Mouse (Mus musculus) fat pad, adult 2 months (tissue): ENCODE measurements at regions not wholly inside any gene's neighbourhood (a gene's known extent, or its start where the extent isn't known, plus 50 kb on each side); places are given as distances from the start of the nearest gene placed in this dataset.
"Not testable (repeated sequence)": the region's sequence is repeated elsewhere in the genome, so short reads cannot be mapped to it uniquely, and the experiment has no call there.

Experiments used
- DNase-seq: peaks from one replicate; pipeline ENCODE4 v3.0.0-alpha.2; 2011; ENCODE audit warnings: low read depth, low spot score; ENCODE audit errors: extremely low read depth

- DNase-seq = no peak
Measured at GRCm38 (mm10) chr11:24293860-24294531, 216.1 kb downstream of the Bcl11a start.

DNA sequence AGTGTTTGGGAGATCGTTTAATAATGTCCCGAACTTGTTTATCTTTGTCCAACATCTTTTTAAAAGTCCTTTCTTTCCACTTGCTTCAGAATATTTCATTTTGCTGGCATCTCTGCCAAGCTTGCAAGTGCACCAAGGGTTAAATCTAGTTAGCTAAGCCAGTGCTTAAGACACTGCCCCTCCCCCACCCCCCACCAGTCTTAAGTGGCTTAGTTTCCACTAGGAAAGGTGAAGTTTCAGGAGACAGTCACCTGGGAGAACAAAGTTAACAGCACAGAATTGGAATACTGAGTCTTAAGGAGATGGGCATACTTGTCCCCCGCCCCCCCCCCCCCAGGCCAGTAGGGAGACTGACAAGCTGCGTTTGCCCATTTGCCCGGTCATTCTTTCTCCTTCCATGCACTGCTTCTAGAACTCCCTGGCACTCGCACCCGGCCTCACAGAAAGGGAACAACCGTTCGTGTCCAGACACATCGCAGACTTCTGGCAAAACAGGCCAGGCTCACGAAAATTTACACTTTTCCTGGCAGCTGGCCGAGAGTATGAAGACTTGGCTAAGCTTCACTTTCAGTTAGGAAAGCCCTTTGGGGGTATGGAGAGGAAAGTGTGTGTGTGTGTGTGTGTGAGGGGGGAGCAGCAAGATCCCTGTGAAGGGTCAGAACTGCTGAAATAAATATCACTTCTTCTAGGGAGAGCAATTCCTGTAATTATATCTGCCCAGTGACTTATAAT is 219.2 kb downstream of the Bcl11a start:
- peak; percentile 78 for DNase-seq

DNA sequence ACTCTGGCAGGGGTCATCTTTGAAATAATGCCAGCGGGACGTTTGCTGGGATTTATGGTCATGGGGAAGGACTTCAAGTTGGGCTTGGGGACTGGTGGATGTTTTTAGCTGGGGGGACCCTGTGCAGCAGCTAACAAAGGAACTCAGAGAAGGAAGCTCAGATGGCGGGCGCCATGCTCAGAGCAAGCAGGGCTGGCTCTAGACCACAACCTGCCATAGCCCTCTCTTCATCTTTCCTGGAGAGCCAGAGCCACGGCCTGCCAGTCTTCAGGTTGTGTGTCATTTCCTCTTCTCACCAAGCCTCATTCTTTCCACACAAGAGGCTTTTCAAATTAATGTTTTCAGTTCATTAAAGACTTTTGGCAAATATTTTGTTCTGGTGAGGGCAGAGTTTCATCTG is 219.9 kb downstream of the Bcl11a start:
- DNase-seq = no peak

GRCm38 (mm10) chr11:24300351-24300750 is 222.5 kb downstream of the Bcl11a start:
- no peak for DNase-seq

DNA sequence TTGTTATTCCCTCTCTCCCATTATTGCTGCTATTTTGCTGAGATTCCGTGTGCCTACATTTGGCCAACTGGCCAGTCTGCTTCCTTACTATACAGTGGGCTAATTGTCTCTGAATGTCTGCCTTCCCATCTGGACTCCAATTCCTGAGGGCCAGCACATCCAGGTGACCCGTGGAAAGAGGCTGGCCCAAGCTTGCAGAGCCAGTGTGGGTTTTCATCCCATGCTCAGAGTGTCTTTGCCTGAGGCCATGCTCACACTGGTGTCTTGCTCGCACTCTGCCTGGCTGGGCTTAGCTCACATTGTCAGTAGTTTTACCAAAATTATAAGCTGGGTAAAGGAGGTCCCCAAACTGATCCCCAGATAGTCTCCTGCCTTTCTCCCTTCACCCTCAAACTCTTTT is 223.3 kb downstream of the Bcl11a start:
- no peak for DNase-seq

DNA sequence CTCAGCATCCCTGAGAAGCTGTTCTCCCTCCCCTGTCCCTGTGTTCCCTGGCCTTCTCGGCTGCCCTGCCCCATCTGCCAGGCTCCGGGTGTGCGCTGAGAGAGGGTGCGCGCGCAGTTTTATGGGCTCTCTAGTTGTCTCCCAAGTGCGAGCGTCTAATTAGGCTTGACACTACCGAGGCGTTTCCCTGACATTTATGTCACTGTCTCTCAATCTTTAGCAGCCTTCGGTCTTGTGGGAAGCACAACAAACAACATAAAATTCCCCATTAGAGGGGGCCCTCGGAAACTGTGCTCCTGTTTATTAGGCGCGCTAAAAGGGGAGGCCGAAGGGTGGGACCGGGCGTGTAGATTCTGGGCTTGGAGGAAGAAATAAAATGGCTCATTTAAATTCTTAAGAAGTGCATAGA is 227.3 kb downstream of the Bcl11a start:
- DNase-seq = no peak

DNA sequence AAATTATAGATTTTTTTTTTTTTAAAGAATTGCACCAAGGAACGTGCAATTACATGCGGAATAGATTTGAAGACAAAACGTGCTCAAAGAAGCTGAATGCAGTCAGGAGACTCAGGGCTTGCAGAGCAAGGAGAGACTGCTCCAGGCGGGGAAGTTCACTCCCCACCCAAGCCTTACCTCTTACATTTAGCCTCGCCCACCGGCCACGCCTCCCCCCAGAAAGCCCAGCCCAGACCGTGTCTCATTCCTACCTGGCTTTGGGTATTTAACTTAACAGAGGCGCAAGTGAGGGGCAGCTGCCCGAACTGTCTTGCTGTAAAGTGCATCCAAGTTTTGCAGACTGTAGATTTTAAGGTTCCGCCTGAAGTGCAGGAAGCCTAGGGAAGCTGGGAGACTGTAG is 227.8 kb downstream of the Bcl11a start:
- no peak for DNase-seq

DNA sequence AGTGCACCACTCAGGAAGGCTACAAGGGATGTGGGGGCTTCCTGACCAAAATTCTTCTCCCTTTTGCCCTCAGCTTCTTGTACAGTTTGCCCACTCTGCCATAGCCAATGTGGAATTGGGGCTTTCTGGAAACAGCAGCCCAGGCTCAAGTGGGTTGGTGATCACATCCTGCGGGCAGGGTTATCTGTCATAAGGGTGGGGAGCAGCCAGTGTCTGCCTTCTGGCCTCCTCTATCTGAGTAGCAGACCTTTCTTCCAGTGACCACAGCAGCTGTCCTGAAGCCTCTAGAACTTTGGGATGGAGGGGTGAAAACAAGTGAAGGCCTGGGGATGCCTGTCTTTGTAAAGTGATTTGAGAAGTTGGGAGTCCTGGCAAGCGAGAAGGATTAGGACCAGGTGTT is 228.2 kb downstream of the Bcl11a start:
- DNase-seq = no peak

GRCm38 (mm10) chr11:24307601-24308252 is 229.9 kb downstream of the Bcl11a start:
- DNase-seq = no peak

DNA sequence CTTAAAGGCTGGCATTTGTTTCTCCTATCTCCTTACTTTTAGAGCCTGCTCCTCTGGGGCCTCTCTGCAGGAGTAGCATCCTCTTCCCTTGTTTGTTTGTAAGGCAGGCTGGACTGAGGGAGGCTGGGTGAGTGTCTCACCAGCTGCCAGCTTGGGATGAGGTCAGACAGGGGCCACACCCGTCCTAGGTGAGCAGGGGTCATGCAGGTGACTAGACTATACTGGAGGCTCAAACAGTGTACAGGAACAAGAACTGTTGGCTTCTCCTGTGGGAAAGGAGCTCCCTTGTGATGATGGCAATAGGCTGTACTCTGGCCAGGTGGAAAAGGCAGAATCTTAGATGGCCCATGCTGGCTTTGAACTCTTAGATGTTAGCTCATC is 230.4 kb downstream of the Bcl11a start:
- no peak for DNase-seq

GRCm38 (mm10) chr11:24314046-24314445 is 236.2 kb downstream of the Bcl11a start:
- DNase-seq = no peak

DNA sequence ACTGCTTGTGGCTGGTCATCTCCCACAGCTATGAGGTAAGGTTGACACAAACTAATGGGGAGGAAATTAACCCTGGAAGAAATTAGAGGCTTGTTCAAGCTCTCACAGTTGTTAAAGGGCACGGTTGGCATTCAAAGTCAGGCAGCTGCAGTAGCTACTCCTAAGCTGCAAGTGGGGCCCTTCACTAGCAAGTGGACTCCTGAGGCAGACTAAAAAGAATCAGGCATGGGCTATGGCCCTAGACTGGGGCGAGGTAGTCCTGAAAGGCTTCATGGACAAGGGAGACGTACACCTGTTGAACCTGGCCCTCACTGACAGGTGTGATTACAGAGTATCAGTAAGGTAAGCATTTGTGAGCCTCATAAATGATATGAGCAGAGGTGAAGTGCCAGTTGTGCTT is 237.7 kb downstream of the Bcl11a start:
- no peak for DNase-seq

DNA sequence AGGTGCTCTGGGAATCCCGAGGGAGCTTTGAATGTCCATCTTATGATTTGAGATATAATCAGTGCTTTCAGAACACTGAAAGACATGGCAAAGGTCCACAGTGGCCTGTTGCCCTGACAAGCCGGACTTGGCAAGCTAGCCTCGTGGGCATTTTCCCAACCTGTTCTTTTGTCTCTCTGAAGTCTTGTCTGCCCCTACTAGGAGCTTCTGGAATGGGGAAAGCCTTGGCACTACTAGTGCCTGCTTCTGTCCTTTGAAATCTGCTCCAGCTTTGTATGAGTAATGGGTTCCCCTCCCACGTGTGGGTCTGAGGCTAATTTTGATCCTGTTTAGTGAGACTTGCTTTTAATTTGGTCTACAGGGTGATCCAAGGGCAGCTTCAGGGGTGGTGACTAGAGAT is 238.3 kb downstream of the Bcl11a start:
- peak; percentile 99 for DNase-seq

DNA sequence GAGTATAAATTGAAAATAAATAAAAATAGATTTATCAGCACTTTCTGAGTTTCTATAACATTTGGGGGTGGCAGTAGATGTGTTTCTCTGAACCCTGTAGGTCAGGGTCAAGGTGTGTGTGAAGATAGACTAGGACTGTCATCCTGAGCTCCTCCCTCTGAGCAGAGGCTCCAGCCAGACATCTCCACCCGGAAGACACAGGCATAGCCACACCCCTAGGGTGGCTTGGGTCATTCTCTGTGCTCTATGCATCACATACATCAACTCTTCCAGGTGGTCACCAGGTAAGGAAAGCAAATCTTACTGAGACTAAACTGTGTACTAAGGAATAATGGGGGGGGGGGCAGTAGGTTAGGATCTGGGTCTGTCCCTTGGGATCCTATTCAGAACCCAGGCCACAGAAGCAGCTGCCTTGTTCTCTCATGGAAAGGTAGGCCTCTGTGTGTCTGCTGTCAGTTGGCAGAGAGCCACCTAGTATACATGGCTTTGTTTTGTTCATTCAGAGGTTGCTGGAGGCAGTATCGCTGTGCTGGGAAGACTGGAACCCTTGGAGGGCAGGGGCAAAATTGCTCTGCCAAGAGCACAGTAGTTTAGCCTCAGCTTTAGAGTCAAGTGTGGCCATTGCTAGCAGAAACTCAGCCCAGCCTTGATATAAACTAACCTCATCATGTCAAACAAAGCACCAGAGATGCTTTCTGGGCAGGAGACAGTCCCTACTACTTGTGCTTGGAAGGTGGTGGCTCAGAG is 240.3 kb downstream of the Bcl11a start:
- DNase-seq = no peak

GRCm38 (mm10) chr11:24319222-24319621 is 241.4 kb downstream of the Bcl11a start:
- peak; percentile 96 for DNase-seq

DNA sequence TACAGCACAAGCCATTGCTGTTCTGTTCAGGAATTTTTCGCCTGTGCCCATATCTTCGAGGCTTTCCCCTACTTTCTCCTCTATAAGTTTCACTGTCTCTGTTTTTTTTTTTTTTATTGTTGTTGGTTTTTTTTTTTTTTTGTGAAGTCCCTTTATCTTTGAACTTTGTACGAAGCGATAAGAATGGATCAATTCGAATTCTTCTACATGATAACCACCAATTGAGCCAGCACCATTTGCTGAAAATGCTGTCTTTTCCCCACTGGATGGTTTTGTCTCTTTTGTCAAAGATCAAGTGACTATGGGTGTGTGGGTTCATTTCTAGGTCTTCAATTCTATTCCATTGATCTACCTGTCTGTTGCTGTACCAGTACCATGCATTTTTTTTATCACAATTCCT is 244.6 kb downstream of the Bcl11a start:
- DNase-seq = not testable (repeated sequence)

DNA sequence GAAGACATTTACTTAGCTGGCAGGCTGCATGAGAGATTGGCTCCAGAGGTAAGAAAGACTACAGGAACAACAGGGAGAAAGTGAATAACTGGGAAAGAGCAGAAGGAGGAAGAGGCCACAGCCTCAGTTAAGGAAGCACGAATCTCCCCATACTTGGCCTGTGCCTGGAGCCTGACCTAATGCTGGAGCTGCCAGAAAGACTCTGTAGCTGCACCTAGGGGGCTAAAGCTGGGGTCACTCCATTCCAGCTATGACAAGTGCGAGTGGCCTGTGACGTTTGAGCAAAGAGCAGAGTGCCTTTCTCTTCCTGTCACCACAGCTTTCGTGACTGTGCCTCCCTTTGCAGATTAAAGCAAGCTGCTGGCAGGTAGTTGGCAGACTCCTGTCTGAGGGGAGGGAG is 250.6 kb downstream of the Bcl11a start:
- DNase-seq = no peak

GRCm38 (mm10) chr11:24330366-24331124 is 252.7 kb downstream of the Bcl11a start:
- no peak for DNase-seq

GRCm38 (mm10) chr11:24332241-24332640 is 254.4 kb downstream of the Bcl11a start:
- no peak for DNase-seq

DNA sequence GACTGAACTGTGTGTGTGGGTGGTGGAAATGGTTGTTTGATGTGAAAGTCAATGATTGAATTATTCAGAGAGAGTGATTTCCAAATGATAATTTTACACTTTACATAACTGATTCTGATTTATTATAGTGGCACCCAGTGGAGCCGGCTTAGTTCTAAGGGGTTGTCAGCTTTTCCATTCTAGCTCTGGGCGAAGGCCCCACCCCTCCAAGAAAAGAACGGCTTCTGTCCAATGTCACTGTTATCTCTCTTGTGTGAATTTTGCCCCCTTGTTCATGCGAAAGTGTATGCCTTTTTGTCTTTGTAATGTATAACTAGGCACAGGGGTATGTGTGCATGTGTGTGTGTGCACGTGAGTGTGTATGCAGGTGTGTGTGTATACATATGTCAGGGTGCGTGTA is 255.3 kb downstream of the Bcl11a start:
- DNase-seq = no peak

- no peak for DNase-seq
Measured at GRCm38 (mm10) chr11:24335256-24335655, 257.4 kb downstream of the Bcl11a start.
